Mouse (Mus musculus): ENCODE results near the gene Fbxl2. TPM values are rescaled to one million over a fixed set of nuclear protein-coding genes. Genes with fewer than 3 reads are reported as not detected.

Gene Fbxl2
- polyA plus RNA-seq, 1 experiment, result 2.6 TPM

- no peak overlapping the region for H3K27ac ChIP-seq (ENCODE audit: control insufficient read depth, insufficient read depth, low read depth, low read length)
- peaks cover 2% of the 10 kb centered on the region; the same call in 1 of the 2 replicates for H3K4me1 ChIP-seq (ENCODE audit: control insufficient read depth, insufficient read depth, low read length)
- H3K27me3 ChIP-seq (ENCODE audit: control insufficient read depth, insufficient read depth, low read length), result no peaks in the 10 kb centered on the region
- no peaks in the 10 kb centered on the region for H3K36me3 ChIP-seq (ENCODE audit: control insufficient read depth, insufficient read depth, low read length)
- no peak overlapping the region for H3K4me3 ChIP-seq (ENCODE audit: control insufficient read depth, low read depth, low read length)
- TF ChIP-seq POLR2A (IDR thresholded peaks at IDR 0.05; ENCODE audit: control insufficient read depth, low read depth, low read length) (no peak), CTCF (IDR thresholded peaks at IDR 0.05; ENCODE audit: control insufficient read depth, insufficient read depth, insufficient replicate concordance, low read depth, low read length) (peak; percentile 77; the same call in 1 of the 2 replicates)
These were observed 1.5 kb downstream of the Fbxl2 start for GRCm38 (mm10) chr9:114044446-114044845.

GRCm38 (mm10) chr9:114042490-114042889 is 3.5 kb downstream of the Fbxl2 start:
- Histone ChIP-seq H3K4me1 (ENCODE audit: control insufficient read depth, insufficient read depth, low read length) (peaks cover 2% of the 10 kb centered on the region; the same call in 1 of the 2 replicates), H3K4me3 (ENCODE audit: control insufficient read depth, low read depth, low read length) (no peak overlapping the region), H3K27me3 (ENCODE audit: control insufficient read depth, insufficient read depth, low read length) (no peaks in the 10 kb centered on the region), H3K27ac (ENCODE audit: control insufficient read depth, insufficient read depth, low read depth, low read length) (no peak overlapping the region), H3K36me3 (ENCODE audit: control insufficient read depth, insufficient read depth, low read length) (no peaks in the 10 kb centered on the region)
- TF ChIP-seq CTCF (IDR thresholded peaks at IDR 0.05; ENCODE audit: control insufficient read depth, insufficient read depth, insufficient replicate concordance, low read depth, low read length) (no peak), POLR2A (IDR thresholded peaks at IDR 0.05; ENCODE audit: control insufficient read depth, low read depth, low read length) (no peak)

GRCm38 (mm10) chr9:114040945-114041344 is 5.0 kb downstream of the Fbxl2 start:
- Histone ChIP-seq H3K27ac (ENCODE audit: control insufficient read depth, insufficient read depth, low read depth, low read length) (no peak overlapping the region), H3K36me3 (ENCODE audit: control insufficient read depth, insufficient read depth, low read length) (no peaks in the 10 kb centered on the region), H3K27me3 (ENCODE audit: control insufficient read depth, insufficient read depth, low read length) (no peaks in the 10 kb centered on the region), H3K4me1 (ENCODE audit: control insufficient read depth, insufficient read depth, low read length) (no peaks in the 10 kb centered on the region), H3K4me3 (ENCODE audit: control insufficient read depth, low read depth, low read length) (no peak overlapping the region)
- no peak for TF ChIP-seq POLR2A (IDR thresholded peaks at IDR 0.05; ENCODE audit: control insufficient read depth, low read depth, low read length)
- no peak for TF ChIP-seq CTCF (IDR thresholded peaks at IDR 0.05; ENCODE audit: control insufficient read depth, insufficient read depth, insufficient replicate concordance, low read depth, low read length)

- Histone ChIP-seq H3K36me3 (ENCODE audit: control insufficient read depth, insufficient read depth, low read length) (no peaks in the 10 kb centered on the region), H3K27ac (ENCODE audit: control insufficient read depth, insufficient read depth, low read depth, low read length) (no peak overlapping the region), H3K4me3 (ENCODE audit: control insufficient read depth, low read depth, low read length) (peak overlapping the region; percentile 77), H3K27me3 (ENCODE audit: control insufficient read depth, insufficient read depth, low read length) (no peaks in the 10 kb centered on the region), H3K4me1 (ENCODE audit: control insufficient read depth, insufficient read depth, low read length) (peaks cover 13% of the 10 kb centered on the region)
- TF ChIP-seq CTCF (IDR thresholded peaks at IDR 0.05; ENCODE audit: control insufficient read depth, insufficient read depth, insufficient replicate concordance, low read depth, low read length), result no peak
- peak; percentile 14; the same call in 1 of the 2 replicates for TF ChIP-seq POLR2A (IDR thresholded peaks at IDR 0.05; ENCODE audit: control insufficient read depth, low read depth, low read length)
These were observed 19.6 kb downstream of the Fbxl2 start for GRCm38 (mm10) chr9:114026261-114026934.

GRCm38 (mm10) chr9:114025846-114026245 is 20.1 kb downstream of the Fbxl2 start:
- Histone ChIP-seq H3K36me3 (ENCODE audit: control insufficient read depth, insufficient read depth, low read length) (no peaks in the 10 kb centered on the region), H3K4me1 (ENCODE audit: control insufficient read depth, insufficient read depth, low read length) (peaks cover 13% of the 10 kb centered on the region), H3K27me3 (ENCODE audit: control insufficient read depth, insufficient read depth, low read length) (no peaks in the 10 kb centered on the region), H3K27ac (ENCODE audit: control insufficient read depth, insufficient read depth, low read depth, low read length) (no peak overlapping the region), H3K4me3 (ENCODE audit: control insufficient read depth, low read depth, low read length) (peak overlapping the region; percentile 77; the same call in 1 of the 2 replicates)
- TF ChIP-seq CTCF (IDR thresholded peaks at IDR 0.05; ENCODE audit: control insufficient read depth, insufficient read depth, insufficient replicate concordance, low read depth, low read length) (no peak), POLR2A (IDR thresholded peaks at IDR 0.05; ENCODE audit: control insufficient read depth, low read depth, low read length) (no peak)

- H3K27ac ChIP-seq (ENCODE audit: control insufficient read depth, insufficient read depth, low read depth, low read length), result no peak overlapping the region
- no peaks in the 10 kb centered on the region for H3K27me3 ChIP-seq (ENCODE audit: control insufficient read depth, insufficient read depth, low read length)
- H3K36me3 ChIP-seq (ENCODE audit: control insufficient read depth, insufficient read depth, low read length), result no peaks in the 10 kb centered on the region
- peaks cover 13% of the 10 kb centered on the region for H3K4me1 ChIP-seq (ENCODE audit: control insufficient read depth, insufficient read depth, low read length)
- H3K4me3 ChIP-seq (ENCODE audit: control insufficient read depth, low read depth, low read length), result no peak overlapping the region
- TF ChIP-seq CTCF (IDR thresholded peaks at IDR 0.05; ENCODE audit: control insufficient read depth, insufficient read depth, insufficient replicate concordance, low read depth, low read length), result no peak
- TF ChIP-seq POLR2A (IDR thresholded peaks at IDR 0.05; ENCODE audit: control insufficient read depth, low read depth, low read length), result no peak
These were observed 20.8 kb downstream of the Fbxl2 start for GRCm38 (mm10) chr9:114025182-114025581.

- Histone ChIP-seq H3K36me3 (ENCODE audit: control insufficient read depth, insufficient read depth, low read length) (no peaks in the 10 kb centered on the region), H3K4me1 (ENCODE audit: control insufficient read depth, insufficient read depth, low read length) (peaks cover 13% of the 10 kb centered on the region), H3K4me3 (ENCODE audit: control insufficient read depth, low read depth, low read length) (no peak overlapping the region), H3K27ac (ENCODE audit: control insufficient read depth, insufficient read depth, low read depth, low read length) (no peak overlapping the region), H3K27me3 (ENCODE audit: control insufficient read depth, insufficient read depth, low read length) (no peaks in the 10 kb centered on the region)
- TF ChIP-seq POLR2A (IDR thresholded peaks at IDR 0.05; ENCODE audit: control insufficient read depth, low read depth, low read length), result no peak
- TF ChIP-seq CTCF (IDR thresholded peaks at IDR 0.05; ENCODE audit: control insufficient read depth, insufficient read depth, insufficient replicate concordance, low read depth, low read length), result no peak
These were observed 23.9 kb downstream of the Fbxl2 start for GRCm38 (mm10) chr9:114022141-114022540.
